Mouse (Mus musculus) left cerebral cortex, adult 8-10 months (tissue): ENCODE measurements around the gene Alyref. TPM values are rescaled to one million over a fixed set of nuclear protein-coding genes. Genes with fewer than 3 reads are reported as not detected.
"Not testable (repeated sequence)": the region's sequence is repeated elsewhere in the genome, so short reads cannot be mapped to it uniquely, and the experiment has no call there.

ENCODE experiments used
- DNase-seq, 2 experiments: peaks; one replicate each; pipeline ENCODE4 v3.0.0; 2022; ENCODE audit warnings: low spot score in 2 of 2
- total RNA-seq, 4 experiments: library from RNA; stranded (reverse); gene quantifications; 2 replicates each; pipeline ENCODE4 v1.2.4; 2022

Alyref gene
- total RNA-seq, 4 experiments from 2014 or later, result 47.7 to 64.6 (median 51.9) TPM

- no peak for DNase-seq
Observed at GRCm38 (mm10) chr11:120575046-120575445, 23.1 kb downstream of the Alyref start.

GRCm38 (mm10) chr11:120574278-120574600 is 23.9 kb downstream of the Alyref start:
- no peak for DNase-seq

DNA sequence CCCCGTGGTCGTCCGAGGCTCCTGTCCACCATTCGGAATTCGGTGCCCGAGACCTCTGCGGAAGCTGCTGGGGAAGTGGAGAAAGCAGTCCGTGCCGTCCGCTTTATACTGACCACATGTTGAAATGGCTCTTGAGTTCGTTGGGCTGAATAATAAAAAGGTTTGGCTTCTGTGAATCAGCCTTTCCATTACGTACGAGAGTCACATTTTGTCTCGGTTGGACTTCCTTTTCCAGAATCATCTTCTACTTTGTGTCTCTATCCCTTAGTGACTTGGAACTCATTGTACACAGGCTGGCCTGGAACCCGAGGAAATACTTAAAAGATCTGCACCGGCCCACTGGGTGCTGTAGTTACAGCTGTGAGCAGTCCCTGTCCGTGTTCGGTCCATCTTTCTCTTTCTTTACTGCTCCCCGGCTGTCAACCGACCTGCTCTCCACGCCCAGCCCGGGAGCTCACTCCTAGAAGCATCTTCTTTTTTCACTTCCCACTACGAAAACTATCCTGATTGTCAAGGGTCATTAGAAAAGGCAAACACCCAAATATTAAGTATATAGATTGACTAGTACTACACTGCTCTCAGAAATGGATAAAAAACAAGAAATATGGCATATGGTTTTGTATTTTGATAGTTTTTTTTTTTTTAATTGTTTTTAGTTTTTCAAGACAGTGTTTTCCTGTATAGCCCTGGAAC is 24.4 kb downstream of the Alyref start:
- no peak for DNase-seq

GRCm38 (mm10) chr11:120572752-120573584 is 25.2 kb downstream of the Alyref start, which contains the start of gene P4hb:
TSS of gene P4hb (minus strand) at chr11:120573253.
- peak; percentile 97 to 100 for DNase-seq

GRCm38 (mm10) chr11:120572417-120572751 is 25.8 kb downstream of the Alyref start:
- DNase-seq, result no peak

GRCm38 (mm10) chr11:120571754-120572416 is 26.3 kb downstream of the Alyref start:
- DNase-seq, result no peak

- DNase-seq, result no peak
Observed at GRCm38 (mm10) chr11:120571122-120571521, 27.0 kb downstream of the Alyref start.

- DNase-seq, result no peak
Observed at GRCm38 (mm10) chr11:120568324-120568723, 29.8 kb downstream of the Alyref start.

- DNase-seq, result no peak
Observed at GRCm38 (mm10) chr11:120565114-120565513, 33.1 kb downstream of the Alyref start.

DNA sequence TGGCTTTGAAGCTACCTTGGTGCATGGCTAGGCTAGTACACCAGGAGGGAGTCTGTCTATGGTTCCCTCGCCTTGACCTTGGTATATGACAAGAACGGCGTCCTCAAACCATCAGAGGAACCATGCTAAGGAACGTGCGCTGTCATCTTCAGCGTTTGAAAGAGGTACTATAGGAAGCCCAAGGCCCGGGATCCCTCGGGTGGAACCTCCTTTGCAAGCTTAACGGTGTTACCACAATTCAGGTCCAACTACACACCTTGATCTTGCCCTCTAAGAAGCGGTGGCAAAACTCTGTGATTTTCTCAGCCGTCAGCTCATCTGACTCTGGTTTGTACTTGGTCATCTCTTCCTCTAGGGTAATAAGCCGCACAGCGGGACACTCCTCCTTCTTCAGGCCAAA is 35.2 kb downstream of the Alyref start:
- DNase-seq, result no peak

GRCm38 (mm10) chr11:120560952-120561728 is 37.0 kb downstream of the Alyref start:
- DNase-seq, result no peak

DNA sequence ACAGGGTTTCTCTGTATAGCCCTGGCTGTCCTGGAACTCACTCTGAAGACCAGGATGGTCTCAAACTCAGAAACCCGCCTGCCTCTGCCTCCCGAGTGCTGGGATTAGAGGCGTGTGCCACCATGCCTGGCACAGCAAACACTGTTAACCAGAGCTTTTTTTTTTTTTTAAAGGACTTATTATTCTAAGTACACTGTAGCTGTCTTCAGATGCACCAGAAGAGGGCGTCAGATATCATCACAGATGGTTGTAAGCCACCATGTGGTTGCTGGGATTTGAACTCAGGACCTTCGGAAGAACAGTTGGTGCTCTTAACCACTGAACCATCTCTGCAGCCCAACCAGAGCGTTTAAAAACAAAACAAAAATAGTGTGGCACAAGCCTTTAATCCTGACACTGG is 39.3 kb downstream of the Alyref start:
- not testable (repeated sequence) for DNase-seq

GRCm38 (mm10) chr11:120555260-120555659 is 42.9 kb downstream of the Alyref start:
- DNase-seq, result no peak

GRCm38 (mm10) chr11:120554834-120555233 is 43.3 kb downstream of the Alyref start:
- no peak for DNase-seq

GRCm38 (mm10) chr11:120552736-120553135 is 45.4 kb downstream of the Alyref start:
- no peak for DNase-seq

DNA sequence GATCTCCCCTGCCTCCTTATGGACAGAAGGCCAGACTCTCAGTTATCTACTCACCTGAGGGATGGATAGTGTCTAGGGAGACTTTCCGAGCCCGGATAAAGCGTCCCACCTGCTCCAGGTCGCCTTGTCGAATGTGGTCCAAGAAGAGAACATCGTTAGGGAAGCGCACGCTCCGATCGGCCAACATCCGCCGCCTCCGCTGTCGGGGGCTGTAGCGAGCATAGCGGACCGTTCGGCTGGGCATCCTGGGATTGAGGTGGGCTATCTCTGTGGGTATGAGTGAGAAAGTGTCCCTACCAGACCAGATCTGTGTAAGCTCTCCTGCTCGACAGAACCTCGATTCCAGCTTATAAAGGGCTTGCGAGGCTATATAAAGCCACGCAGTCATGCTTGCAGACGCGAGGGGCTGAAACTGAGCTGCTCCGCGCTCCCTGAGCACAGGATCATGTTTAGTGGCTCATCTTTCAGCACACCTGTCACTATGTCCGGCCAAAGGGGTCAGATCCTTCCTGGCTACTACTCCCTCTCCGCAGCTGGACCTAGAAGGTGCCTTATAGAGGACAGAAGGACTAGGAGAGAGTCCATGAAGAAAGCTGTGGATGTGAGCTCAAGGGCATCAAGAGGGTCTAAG is 47.2 kb downstream of the Alyref start, which contains the start of gene Ppp1r27:
Ppp1r27 (minus strand) TSS at position 323 of the 631 bp plus-strand sequence.
- DNase-seq, result no peak

DNA sequence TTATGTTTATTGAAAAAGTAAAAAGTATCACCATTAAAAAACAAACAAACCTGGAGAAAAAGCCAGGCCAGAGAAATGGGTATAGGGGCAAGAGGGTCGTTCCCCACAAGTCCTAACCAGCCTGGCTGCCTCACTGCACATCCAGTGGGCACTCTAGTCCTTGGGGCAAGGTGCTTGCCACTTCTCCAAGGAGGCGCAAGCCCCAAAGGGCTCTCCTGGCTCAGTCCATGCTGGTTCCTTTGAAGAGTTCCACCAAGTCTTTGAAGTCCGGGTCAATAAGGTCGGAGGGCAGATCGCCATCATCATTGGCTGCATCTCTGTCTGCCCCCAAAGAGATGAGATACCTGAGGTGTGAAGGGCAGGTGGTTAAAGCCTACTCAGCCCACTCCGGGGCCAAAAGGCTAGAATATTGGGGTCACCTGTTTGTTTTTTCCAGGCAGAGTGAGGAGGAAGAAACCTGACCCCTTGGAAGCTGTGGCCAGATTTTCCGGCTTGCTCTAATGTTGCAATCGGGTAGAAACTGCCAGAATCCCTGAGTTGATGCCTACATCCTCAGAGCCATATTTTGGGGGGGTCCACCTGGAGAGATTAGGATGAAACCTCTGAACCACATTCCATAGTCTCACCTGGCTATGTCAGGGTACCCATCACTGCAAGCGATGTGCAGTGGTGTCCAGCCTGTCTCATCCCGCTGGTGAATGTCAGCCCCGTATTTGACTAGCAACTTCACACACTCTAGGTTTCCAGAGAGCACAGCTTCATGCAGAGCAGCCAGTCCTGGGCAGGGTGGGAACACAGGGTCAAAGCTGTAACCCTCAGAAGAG is 48.0 kb downstream of the Alyref start:
- no peak for DNase-seq

GRCm38 (mm10) chr11:120549168-120549945 is 48.8 kb downstream of the Alyref start, which contains the start of gene Mcrip1:
TSS of gene Mcrip1 (minus strand) at chr11:120549727.
- DNase-seq, result peak; percentile 83 to 88

DNA sequence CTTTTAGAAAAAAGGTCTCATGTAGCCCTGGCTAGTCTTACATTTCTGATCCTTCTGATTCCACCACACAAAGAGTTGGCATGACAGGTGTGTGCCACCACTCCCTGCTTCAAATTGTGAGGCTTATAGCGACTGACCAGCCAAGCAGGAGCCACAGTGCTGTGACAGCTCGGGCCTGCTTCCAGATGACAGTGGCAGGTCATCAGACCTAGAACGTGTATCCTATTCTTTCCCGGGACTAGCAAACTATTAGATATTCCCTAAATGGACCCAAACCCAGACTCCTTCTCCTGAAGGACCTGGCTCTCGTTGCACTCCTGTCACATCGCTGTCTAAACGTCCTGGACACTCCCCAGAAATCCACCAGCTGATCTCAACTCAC is 49.4 kb downstream of the Alyref start:
- no peak for DNase-seq
